Mouse (Mus musculus): ENCODE measurements around the gene Ndufb5.

DNA sequence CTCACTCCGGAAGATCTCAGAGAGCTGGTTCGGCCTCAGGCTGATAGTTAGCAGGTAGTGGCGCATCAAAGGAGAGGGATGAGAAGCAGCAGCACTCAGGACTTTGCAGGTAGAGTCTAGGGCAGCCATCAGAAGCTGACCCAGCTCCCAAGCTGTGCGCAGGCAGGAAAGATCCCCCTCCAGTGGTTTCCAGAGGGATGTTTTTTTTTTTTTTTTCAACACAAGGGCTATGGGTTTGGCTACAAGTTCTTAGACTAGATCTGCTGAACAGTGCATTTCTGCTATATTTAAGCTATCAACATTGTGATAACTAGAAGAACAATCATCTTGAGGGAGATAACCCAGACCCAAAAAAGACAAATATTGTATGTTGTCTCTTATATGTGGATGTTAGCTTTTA is 49.6 kb upstream of the Ndufb5 start:
- TF ChIP-seq POLR2A (IDR thresholded peaks at IDR 0.05; ENCODE audit: extremely low read depth, insufficient read depth, low read length) (no peak), CTCF (IDR thresholded peaks at IDR 0.05; ENCODE audit: extremely low read depth, insufficient read depth, low read length) (no peak)
